Mouse (Mus musculus) gastrocnemius, postnatal 25 days (tissue): Measurements from ENCODE around the gene Pdcd2l. TPM values are rescaled to one million over a fixed set of nuclear protein-coding genes. Genes with fewer than 3 reads are reported as not detected.

ENCODE experiments used
- DNase-seq: peaks from one replicate; pipeline ENCODE4 v3.0.0; 2022
- total RNA-seq, 2 experiments: library from RNA; stranded (reverse); gene quantifications; 1 replicate in 1 of 2; 2 replicates in 1 of 2; pipeline ENCODE4 v1.2.3; 2021

The Pdcd2l gene
- total RNA-seq, 2 experiments from 2014 or later: 14.3 to 15.9 TPM

DNA sequence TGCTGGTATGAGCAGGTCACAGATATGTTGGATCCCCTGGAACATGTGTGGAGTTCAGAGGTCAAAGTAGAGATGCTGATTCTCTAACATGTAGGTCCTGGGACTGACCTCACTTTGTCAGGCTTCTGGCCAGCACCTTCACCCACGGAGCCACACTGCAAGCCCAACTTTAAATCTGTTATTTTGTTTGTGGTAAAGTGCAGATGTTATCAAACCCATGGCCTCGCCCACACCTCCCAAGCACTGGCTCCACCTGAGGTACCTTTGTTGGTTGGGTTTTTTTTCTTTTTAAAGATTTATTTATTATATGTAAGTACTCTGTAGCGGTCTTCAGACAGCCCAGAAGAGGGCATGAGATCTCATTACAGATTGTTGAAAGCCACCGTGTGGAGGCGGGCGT, 57.0 kb downstream of the Pdcd2l start:
- no peak for DNase-seq

Other genes starting within 250 kb of the Pdcd2l start
- not detected for gene Scgb2b27, start 182.7 kb downstream of the Pdcd2l start, total RNA-seq
- gene Scgb1b27, start 175.2 kb downstream of the Pdcd2l start, total RNA-seq: not detected
- gene Scgb1b30, start 101.2 kb downstream of the Pdcd2l start, total RNA-seq: not detected
- 1 to 10 TPM; 4.8 to 7.0 TPM for gene Wtip, start 63.4 kb downstream of the Pdcd2l start, total RNA-seq
- gene Uba2, start 27.1 kb downstream of the Pdcd2l start, total RNA-seq: 10 to 100 TPM; 32.4 to 36.7 TPM
- 1,000 to 10,000 TPM in 1 of 2 experiments, 100 to 1,000 TPM in 1; 948 to 1,062 TPM for gene Gpi1, start 33.7 kb upstream of the Pdcd2l start, total RNA-seq
- gene Gm6096, start 54.4 kb upstream of the Pdcd2l start, total RNA-seq: not detected
- 10 to 100 TPM; 31.6 to 38.9 TPM for gene 4931406P16Rik, start 116.9 kb upstream of the Pdcd2l start, total RNA-seq
- 10 to 100 TPM; 61.8 to 73.9 TPM for gene Lsm14a, start 196.7 kb upstream of the Pdcd2l start, total RNA-seq